Mouse (Mus musculus) kidney, adult 18-20 months (tissue): ENCODE data around the gene Stx18.

ENCODE experiments used
- DNase-seq: peaks from one replicate; pipeline ENCODE4 v3.0.0; 2021

Gene Stx18

DNA sequence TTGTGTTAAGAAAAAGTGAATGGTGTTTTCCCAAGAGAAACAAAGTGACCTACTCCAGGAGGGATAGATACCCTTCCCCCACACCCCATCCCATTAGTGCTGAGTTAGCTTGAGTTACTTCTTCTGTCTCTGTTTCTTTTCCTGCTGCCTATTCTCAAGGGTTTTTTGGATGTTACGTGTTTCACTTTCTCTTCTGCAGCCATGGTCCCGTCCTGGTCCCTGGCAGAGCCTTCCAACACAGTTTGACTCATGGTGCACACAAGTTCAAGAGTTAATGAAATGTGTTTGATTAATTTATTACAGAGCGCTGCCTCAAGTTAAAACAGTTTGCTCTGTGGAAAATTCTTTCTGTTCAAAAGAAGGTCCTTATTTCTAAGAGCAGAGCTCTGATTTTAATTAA lies 44.0 kb downstream of the Stx18 start:
- DNase-seq: no peak

DNA sequence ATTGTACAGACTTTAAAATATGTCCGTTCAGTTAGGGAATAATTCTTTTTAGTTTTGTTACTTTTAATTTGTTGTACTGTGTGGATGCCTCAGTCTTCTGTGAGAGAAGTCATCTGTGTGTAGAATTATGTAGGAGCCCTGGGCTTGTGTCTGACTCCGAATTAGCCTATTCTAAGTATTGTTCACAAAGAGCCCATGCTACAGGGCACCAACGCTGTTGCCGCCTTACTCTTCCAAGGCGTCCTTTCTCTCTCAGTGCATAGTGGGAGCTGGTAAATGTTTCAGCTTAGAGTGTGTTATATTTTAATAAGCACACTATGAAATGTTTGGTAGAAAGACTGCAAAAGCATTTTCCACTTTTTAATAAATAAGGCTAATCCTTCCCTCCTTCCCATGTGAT lies 44.8 kb downstream of the Stx18 start:
- DNase-seq: no peak

DNA sequence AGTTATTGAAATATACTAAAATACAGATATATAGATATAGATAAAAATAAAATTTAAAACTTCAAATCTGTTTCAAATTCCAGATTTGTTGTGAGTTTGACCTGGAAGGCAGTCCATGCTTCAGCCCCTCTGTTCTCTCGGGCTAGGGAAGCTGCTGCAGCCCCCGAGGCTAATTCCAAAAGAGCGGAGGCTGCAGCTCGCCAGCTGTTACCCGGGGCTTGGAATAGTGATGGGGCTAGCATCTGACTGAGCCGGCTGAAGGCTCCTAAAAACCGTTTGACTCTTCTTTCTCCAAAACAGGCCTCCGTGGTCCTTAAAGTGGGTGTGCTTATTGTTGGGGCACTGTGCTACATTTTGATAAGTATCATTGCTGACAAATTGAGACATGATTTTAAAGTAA lies 46.1 kb downstream of the Stx18 start:
- DNase-seq: no peak

DNA sequence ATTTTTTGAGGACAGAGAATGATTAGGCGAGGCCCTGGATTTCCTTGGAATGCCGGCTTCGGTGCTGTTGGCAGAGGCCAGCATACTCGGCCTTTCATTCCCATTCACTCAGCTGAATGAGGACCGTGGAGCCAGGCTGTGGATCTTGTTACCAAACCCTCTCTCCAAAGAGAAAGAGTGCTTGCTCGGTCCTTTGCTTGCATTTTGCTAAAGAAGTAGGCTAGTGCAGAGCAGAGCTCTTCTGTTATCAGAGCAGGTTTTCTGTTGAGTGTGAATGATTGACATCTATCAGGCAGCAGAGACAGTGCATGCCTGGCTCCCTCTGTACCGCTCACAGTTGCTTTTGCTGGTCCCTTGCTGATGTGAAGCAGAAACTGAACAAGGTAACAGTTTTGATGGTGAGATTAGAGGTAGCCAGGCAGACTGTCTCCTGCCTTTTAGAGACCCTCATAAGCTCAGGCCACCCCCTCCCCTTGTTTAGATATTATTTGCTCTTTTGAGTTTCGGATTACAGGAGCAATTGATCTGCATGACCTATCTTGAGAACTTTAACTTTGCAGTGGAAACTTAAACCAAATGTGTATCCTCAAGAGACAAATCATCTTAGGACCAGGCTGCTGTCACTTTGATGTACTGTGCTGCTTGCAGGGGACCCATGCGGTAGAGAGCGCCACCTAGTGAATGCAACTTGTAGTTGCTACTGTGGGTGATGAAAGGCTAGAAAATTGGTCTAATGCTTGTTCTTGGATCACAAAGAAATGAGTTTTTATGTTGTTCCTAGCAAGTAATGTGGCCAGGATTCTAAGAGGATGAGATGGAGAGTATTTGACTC lies 47.2 kb downstream of the Stx18 start:
- peak; percentile 45 for DNase-seq

DNA sequence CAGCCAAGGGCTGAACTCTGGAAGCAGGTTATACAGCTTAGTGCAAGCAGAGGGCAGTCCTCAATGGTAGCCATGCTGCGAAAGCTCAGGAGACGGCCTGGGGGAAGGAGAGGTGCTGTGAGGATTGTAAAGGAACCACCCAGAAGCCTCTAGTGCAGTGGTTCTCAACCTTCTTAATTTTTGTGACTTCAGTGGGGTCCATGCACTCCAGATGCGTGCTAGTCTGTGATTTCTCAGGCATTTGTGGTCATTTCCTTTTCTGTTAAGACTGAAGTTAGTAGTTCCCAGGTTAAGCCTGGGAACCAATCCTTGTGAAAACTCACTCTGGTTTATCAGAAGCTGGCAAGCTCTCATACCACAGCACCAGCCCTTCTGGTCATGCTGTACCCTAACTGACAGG lies 51.6 kb downstream of the Stx18 start:
- DNase-seq: no peak

DNA sequence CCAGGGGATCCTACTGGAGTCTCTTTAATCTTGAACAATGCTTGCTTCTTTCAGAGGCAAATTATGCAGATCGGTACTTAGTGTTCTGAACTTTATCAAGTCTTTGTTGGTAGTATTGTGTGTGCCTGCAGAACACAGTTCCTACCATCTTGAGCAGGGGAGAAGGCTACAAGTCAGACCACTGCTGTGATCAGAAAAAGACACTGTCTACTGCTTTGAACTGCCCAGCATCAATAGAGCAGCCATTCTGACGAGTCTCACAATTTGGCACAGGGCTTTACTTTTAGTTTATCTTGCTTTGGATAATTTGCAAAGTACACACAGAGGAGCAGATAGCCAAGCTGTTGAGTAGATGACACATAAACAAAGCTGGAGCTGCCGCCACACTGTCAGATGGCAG lies 52.0 kb downstream of the Stx18 start:
- no peak for DNase-seq

DNA sequence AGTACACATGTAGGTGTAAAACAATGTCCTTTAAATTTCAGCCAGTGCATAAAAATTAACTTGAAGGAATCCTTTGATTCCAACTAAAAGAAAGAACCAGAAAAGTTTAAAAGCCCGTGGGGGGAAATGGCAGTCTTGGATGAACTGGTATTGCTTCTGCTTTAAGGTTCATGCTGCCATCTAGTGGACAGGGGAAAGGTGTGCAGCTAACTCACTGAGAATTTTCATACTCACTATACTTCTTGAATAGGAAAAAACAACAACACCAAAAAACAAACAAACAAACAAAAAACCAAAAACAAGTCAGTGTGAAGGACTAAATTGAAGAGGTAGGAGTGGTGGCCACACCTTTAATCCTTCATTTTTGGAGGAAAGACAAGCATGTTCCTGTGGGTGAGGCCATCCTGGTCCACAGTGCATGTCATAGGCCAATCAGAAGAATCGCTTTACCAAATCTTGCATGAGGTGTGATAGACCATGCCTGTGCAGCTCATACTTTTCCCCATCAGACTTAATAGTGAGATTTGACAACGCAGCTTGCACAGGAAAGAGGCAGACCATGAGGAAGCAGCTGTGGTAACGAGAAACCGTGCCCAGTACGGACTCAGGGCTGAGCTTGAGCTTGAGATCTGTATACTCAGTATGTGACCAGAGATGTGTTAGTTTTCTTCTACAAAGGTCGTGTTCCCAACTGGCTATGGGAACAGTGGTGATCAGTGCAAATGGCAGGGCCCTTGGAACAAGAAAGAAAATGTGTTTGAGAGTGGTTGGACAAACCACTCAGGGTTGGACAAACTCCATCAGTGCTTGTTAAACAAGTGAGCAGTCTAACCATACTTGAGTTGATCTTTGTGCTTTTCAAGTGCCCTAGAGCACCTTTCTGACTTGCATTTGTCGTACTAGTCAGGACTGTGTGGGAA lies 52.8 kb downstream of the Stx18 start:
- no peak for DNase-seq

DNA sequence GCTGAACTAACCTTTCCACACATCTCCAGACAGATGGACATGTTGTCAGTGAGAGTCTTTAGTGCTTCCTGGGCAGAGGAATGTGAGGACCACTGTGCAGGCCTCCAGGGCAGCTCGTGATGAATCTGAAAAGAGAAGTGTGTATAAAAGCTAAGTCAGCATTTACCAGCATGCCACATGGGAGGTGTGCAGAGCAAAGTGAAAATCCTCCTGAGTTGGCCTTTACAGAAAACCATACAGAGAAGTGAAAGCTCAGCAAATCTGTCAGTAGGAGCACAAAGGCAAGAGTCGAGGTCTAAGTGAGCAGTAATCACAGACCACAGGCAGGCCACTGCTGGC lies 53.4 kb downstream of the Stx18 start:
- DNase-seq: no peak

DNA sequence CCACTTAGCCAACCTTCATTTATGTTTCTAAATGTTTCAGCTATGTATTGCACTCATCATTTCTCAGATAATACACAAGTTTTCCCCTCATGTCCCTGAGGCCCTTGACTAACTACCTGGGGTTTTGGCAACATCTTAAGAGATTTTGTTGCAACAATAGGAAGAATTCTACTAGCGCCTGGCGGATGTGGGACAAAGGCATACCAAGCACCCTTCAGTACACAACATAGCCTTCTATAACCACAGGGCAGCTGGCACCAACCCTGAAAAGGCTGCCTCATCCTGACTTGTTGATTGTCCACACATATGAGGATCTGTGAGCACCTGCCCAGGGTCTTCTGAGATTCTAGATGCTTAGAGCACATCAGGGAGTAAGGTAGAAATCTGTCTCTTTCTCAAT lies 55.8 kb downstream of the Stx18 start:
- no peak for DNase-seq

DNA sequence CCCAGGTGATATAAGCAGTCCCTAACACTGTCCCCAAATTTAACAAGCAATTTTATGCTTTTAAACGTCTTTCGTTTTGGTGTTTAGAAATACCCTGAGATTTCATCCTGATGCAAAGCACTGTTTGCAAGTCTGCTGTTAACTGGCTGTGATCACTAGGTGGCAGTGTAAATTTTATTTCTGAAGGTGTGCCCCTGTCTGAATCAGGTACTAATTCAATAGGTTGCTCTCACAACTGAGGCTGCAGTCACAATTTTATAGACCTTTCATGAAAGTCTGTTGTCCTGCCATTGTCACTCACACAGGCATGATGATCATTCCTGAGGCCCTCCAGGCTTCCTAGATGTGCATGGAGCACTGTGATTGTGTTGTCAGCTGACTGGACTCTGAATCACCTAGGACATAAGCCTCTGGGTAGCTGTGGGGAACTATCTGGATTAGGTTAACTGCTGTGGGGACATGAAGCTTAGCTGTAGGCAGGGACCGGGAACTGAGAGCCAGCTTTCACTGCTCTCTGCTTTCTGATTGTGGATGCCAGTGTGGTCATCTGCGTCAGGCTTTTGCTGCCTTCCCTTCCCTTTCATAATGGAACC lies 59.1 kb downstream of the Stx18 start:
- no peak for DNase-seq

DNA sequence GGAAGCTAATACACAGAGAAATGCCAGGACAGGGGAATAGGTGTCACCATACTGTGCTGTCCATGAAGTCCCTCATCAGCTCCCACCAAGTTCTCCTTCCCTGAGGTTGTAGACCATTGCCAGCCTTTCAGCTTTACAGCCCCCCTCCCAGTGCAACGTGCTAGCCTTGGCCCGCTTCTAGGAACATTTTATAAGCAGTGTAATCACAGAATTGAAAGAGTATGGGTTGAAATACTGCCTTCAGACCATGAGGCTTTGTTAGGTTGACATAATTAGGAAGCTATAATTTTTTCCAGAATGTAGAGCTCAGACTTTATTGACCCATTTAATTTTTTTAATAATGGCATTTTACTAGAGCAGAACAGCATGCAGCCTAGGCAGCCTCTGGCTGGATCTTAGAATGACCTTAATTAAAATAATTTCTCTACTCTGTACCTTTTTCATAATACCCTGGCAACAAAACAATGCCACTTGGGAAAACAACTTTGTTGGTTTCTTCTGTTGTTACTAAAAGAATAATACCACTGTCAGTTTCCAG lies 60.7 kb downstream of the Stx18 start:
- no peak for DNase-seq

DNA sequence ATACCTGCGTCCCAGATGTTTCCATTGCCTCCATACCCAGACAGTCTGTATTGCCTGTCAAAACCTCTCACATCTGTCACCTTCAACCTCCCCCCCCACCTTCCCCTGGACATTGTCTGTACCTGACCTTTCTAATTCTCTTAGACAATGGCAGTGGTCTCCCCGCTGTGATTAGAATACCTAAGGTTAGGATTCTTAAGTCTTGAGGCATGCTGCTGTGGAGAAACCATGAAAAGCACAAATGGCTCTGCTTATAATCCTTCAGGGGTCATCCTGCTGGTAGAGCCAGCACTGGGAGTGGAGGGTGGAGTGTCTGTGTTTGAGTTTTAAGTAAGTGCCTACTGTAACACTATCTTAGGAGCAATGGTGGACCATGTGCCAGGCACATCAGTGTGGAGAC lies 64.4 kb downstream of the Stx18 start:
- DNase-seq: no peak

DNA sequence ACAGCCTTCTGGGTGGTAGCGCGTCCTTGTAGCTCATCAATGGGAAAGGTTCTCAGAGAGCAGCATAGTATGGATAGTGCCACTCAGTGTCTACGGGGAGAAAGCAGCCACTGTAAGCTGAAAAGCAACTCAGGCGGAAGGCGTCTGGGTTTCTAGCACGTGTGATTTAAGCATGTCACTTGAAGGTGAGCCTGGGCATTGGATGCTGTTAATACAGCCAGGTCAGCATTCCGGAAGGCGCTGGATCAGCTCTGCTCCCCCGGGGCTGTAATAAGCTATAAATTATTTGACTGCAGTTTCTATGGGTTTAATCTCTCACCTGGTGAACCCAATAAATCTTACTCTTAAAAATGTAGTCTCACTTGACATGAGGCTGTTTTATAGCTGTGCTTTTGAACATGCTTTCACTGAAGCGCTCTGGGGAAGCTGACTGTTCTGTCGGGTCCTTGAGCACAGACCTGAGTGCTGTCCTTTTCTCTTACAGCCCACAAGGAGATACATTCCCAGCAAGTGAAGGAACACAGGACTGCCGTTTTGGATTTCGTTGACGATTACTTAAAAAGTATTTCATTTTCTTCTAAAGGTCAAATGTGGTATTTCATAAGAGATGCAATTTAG lies 67.6 kb downstream of the Stx18 start:
- DNase-seq: no peak

DNA sequence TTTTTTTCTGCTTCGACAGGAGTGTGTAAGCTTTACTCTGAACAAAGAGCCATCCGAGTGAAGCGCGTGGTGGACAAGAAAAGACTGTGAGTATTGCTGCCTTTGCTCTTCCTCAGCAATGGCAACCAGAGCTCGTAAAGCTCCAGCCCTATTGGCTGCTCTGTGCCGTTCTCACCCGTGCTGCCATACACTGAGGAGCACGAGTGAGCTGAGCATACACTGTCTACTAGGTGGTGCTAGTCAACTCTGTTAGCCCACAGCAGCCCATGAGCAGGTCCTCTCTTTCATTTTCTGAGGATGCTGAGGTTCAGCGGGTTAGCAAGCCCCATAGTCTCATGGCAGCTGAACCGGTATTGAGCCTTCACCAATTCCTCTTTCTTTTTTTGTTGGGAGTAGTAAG lies 68.3 kb downstream of the Stx18 start:
- no peak for DNase-seq

DNA sequence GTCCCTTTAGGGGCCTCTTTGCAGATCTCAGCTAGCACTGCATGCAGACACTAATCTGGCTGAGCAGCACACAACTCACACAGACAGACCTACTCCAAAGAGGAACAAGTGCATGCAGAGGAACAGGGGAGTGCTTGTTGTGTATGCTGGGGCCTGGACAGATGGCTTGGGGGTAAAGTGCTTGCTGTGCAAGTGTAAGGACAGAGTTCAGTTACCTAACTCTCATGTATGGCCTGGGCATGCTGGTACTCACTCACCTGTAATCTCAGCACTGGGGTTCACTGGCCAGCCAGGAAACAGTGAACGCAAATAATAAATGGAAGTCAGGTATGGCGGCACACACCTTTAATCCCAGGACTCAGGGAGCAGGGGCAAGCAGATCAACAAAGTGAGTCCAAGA lies 76.0 kb downstream of the Stx18 start:
- no peak for DNase-seq

DNA sequence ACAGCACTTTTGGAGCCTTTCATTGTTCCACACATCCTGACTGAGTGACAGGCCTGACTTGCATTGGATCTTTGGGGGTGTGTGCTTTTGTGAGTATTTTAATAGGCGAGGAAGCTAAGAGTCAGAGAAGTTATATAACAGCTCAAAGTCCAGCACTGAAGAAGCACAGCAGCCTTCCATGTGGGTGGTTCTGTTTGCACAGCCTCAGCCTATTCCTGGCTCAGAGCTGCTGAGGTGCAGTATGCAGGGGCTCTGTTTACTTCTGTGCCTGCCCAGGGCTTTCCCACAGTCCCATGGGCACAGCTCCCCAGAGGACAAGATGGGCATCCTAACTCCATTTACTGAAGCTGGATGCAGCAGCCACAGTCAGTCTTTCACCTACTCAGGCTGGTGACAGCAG lies 78.5 kb downstream of the Stx18 start:
- DNase-seq: peak; percentile 46

DNA sequence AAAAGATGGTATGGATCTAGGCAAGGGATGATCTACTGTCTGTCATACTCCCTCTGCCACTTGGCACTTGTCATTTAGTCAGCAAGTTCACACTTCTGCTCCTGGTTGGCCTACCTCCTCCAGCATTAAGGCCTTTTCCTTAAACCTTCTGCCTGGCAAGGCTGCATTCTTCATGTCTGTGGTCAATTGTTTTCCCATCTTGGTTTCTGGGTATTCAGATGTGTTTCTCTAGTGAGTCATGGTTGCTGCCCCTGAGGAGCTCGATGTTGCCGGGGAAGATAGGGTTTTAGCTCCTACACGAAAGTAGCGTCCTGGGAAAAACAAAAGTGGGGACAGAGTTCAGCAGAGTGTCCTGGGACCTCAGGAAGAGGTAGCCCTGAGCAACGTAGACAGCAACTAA lies 80.7 kb downstream of the Stx18 start:
- no peak for DNase-seq

DNA sequence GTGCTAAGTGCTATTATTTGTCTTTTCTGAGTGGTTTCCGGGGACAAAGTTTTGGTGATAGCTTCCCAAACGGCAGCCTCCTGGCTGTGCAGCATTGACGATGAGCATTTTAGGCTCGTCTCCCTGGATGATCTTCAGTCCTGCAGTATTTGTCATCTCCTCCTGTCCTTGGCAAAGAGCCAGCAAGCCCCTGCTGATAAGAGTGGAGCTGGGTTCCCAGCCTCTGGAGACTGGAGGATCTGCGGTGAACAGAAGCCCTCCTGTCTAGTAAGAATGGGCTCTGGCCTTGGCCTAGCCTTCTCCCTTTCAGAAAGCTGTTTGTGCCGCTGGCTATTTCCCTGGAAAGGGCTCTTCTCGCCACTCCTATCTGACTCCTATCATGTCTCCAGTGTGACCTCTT lies 83.2 kb downstream of the Stx18 start:
- DNase-seq: no peak

DNA sequence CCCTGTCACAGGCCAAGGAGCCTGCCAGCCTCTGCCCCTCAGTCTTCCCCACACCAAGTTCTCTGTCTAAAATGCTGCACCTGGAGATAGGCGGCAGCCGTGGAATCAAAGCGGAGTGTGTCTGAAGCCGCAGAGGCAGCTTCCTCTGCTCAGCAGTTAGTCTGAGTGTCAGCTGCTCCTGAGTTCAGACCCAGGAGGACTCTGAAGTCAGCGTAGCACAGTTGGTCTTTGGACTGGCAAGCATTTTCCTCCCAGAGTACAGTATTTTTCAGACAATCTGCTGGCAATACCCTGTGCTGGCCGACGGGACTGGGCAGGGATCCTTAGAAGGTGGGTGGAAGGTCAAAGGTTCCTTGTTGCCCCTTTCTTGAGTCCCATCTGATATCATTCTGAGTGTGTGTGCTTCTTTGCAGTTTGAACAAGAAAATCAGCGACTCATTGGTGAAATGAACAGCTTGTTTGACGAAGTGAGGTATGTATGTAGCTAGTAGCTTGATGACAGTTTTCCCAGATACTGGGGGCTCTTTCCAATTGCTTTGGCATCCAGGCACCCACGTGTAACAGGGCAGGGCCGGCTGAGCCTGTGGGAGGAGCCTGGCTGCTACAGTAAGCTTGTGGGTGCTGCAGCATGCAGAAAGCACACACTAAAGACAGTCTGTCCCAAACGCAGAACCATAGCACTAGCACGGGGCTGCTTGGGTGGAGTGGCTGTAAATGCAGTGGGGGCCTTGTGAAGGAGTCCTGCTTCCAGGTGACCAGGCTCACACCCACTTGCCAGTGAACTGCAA lies 88.2 kb downstream of the Stx18 start:
- DNase-seq: peak; percentile 43

DNA sequence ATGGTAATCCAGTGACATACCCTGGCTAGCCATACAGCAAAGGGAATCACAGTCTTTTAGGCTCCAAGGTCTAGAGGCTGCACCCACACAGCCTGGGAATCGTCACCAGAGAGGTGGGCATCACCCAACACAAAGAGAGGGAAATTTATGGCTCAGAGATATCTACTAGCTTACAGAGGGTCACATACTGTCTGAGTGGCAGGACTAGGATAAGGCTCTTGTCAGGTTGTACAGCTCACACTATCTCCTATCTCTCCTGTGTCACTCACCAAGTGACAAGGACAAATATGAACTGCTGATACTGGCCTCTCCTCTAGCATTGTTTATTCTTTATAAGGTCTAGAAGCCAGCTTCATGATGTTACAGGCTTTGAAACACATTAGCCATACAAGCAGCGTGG lies 90.8 kb downstream of the Stx18 start:
- DNase-seq: no peak

DNA sequence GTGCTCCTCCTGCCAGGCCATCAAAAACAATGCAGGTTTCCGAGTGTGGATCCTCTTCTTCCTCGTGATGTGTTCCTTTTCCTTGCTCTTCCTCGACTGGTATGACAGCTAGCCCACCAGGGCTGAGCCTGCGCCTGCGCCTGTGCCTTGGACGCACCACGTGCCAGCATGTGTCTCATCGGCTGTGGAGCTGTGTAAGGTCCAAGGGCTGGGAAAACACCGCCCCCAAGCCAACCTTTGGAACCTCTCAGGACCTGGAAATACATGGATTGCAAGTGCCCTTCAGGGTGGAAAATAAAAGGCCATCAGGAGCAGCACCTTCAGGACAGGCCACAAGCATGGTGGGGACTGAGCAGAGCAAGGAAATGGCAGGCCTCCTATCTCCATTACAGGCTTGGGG lies 97.7 kb downstream of the Stx18 start:
- peak; percentile 55 for DNase-seq

DNA sequence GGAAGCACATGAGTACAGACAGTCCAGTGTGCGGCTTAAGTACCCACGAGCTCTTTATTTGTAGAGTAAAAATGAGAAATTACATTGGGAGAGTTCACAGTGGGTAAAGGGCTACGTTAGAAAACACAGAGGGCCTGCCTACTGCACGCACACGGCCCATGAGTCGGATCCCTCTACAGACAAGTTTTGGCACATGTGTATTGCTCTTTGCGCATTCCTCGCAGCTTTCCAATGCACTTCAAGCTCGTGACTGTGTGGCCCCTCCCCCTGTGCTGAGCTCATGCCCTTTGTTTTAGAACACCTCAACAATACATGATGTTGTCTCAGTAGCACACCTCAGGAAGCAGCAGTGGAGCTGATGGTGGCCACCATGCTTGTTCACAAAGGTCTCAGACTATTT lies 98.6 kb downstream of the Stx18 start:
- DNase-seq: no peak
